Mouse (Mus musculus) layer of hippocampus, adult 18-20 months (tissue): ENCODE results near the gene Zeb2. TPM values are rescaled to one million over a fixed set of nuclear protein-coding genes. Genes with fewer than 3 reads are reported as not detected.

Source experiments
- DNase-seq, 2 experiments: peaks; one replicate each; pipeline ENCODE4 v3.0.0; 2022; ENCODE audit warnings: low spot score in 2 of 2
- total RNA-seq, 2 experiments: library from RNA; stranded (reverse); gene quantifications; 2 replicates each; pipeline ENCODE4 v1.2.3; 2021

Zeb2 gene
- total RNA-seq, 2 experiments from 2014 or later = 381 to 385 TPM

- DNase-seq = no peak
Observed at GRCm38 (mm10) chr2:45100017-45100416, 17.2 kb downstream of the Zeb2 start.

- no peak for DNase-seq
Observed at GRCm38 (mm10) chr2:45099081-45099480, 18.1 kb downstream of the Zeb2 start.

- DNase-seq = no peak
Observed at GRCm38 (mm10) chr2:45097969-45098368, 19.2 kb downstream of the Zeb2 start.

GRCm38 (mm10) chr2:45096638-45097247, 20.5 kb downstream of the Zeb2 start:
- DNase-seq = no peak

- DNase-seq = no peak
Observed at GRCm38 (mm10) chr2:45095825-45096224, 21.4 kb downstream of the Zeb2 start.

GRCm38 (mm10) chr2:45094371-45094967, 22.7 kb downstream of the Zeb2 start:
- no peak for DNase-seq

GRCm38 (mm10) chr2:45093479-45093878, 23.7 kb downstream of the Zeb2 start:
- DNase-seq = no peak

- DNase-seq = no peak
Observed at GRCm38 (mm10) chr2:45092654-45093053, 24.5 kb downstream of the Zeb2 start.

- DNase-seq = no peak
Observed at GRCm38 (mm10) chr2:45090529-45091297, 26.5 kb downstream of the Zeb2 start.

- no peak for DNase-seq
Observed at GRCm38 (mm10) chr2:45089251-45089530, 28.0 kb downstream of the Zeb2 start.

GRCm38 (mm10) chr2:45088435-45089250, 28.6 kb downstream of the Zeb2 start:
- no peak for DNase-seq

- no peak for DNase-seq
Observed at GRCm38 (mm10) chr2:45087208-45087607, 30.0 kb downstream of the Zeb2 start.

- no peak for DNase-seq
Observed at GRCm38 (mm10) chr2:45085653-45086052, 31.5 kb downstream of the Zeb2 start.

GRCm38 (mm10) chr2:45083042-45083441, 34.2 kb downstream of the Zeb2 start:
- DNase-seq = no peak

- no peak for DNase-seq
Observed at GRCm38 (mm10) chr2:45081559-45081958, 35.6 kb downstream of the Zeb2 start.

- DNase-seq = no peak
Observed at GRCm38 (mm10) chr2:45077938-45078487, 39.2 kb downstream of the Zeb2 start.

GRCm38 (mm10) chr2:45077383-45077782, 39.8 kb downstream of the Zeb2 start:
- DNase-seq = no peak

GRCm38 (mm10) chr2:45073025-45073424, 44.2 kb downstream of the Zeb2 start:
- no peak for DNase-seq

- no peak for DNase-seq
Observed at GRCm38 (mm10) chr2:45071296-45071695, 45.9 kb downstream of the Zeb2 start.

- no peak for DNase-seq
Observed at GRCm38 (mm10) chr2:45070612-45071276, 46.5 kb downstream of the Zeb2 start.
